Mouse (Mus musculus): ENCODE data around the gene Rnft1. TPM values are rescaled to one million over a fixed set of nuclear protein-coding genes. Genes with fewer than 3 reads are reported as not detected.
A peak's percentile ranks its signal among the peaks of the same experiment; 100 is the strongest.
"Not testable (repeated sequence)": the region's sequence is repeated elsewhere in the genome, so short reads cannot be mapped to it uniquely, and the experiment has no call there.

The Rnft1 gene
- polyA plus RNA-seq, 1 experiment from 2014 or later: 58.2 TPM

GRCm38 (mm10) chr11:86519751-86520150 is 35.3 kb downstream of the Rnft1 start:
- Histone ChIP-seq H3K36me3 (ENCODE audit: control insufficient read depth, insufficient read depth, low read length) (peaks cover 21% of the 10 kb centered on the region), H3K4me1 (replicated peaks; ENCODE audit: control insufficient read depth, insufficient read depth) (no peaks in the 10 kb centered on the region), H3K4me2 (replicated peaks; ENCODE audit: low read depth) (no peak overlapping the region), H3K9ac (ENCODE audit: low read length) (no peak overlapping the region), H3K27ac (replicated peaks) (no peak overlapping the region), H3K9me3 (ENCODE audit: control insufficient read depth, low read length) (no peaks in the 10 kb centered on the region), H3K4me3 (ENCODE audit: low read depth, low read length) (no peak overlapping the region), H3K27me3 (ENCODE audit: control insufficient read depth, insufficient read depth, low read length) (no peaks in the 10 kb centered on the region)
- TF ChIP-seq CTCF (IDR thresholded peaks at IDR 0.05; ENCODE audit: low read depth) (no peak), EP300 (optimal IDR thresholded peaks at IDR 0.05) (no peak)
- DNase-seq (ENCODE audit: low spot score): no peak
- 87% methylated on average over 7 of the region's 7 CpGs for WGBS
- ATAC-seq (ENCODE audit: low FRiP score, low TSS enrichment): no peak

- Histone ChIP-seq H3K9ac (ENCODE audit: low read length) (no peak overlapping the region), H3K27ac (replicated peaks) (no peak overlapping the region), H3K9me3 (ENCODE audit: control insufficient read depth, low read length) (no peaks in the 10 kb centered on the region), H3K27me3 (ENCODE audit: control insufficient read depth, insufficient read depth, low read length) (no peaks in the 10 kb centered on the region), H3K4me3 (ENCODE audit: low read depth, low read length) (no peak overlapping the region), H3K4me1 (replicated peaks; ENCODE audit: control insufficient read depth, insufficient read depth) (no peaks in the 10 kb centered on the region), H3K4me2 (replicated peaks; ENCODE audit: low read depth) (no peak overlapping the region), H3K36me3 (ENCODE audit: control insufficient read depth, insufficient read depth, low read length) (peaks cover 20% of the 10 kb centered on the region)
- 91% methylated on average over 4 of the region's 4 CpGs for whole genome bisulfite sequencing
- DNase-seq (ENCODE audit: low spot score) (no peak), ATAC-seq (ENCODE audit: low FRiP score, low TSS enrichment) (no peak)
- no peak for TF ChIP-seq CTCF (IDR thresholded peaks at IDR 0.05; ENCODE audit: low read depth)
- no peak for TF ChIP-seq EP300 (optimal IDR thresholded peaks at IDR 0.05)
These were observed 43.1 kb downstream of the Rnft1 start for GRCm38 (mm10) chr11:86527528-86527927.

GRCm38 (mm10) chr11:86532834-86533233 is 48.4 kb downstream of the Rnft1 start:
- no peak for TF ChIP-seq EP300 (optimal IDR thresholded peaks at IDR 0.05)
- peak; percentile 71 for TF ChIP-seq CTCF (IDR thresholded peaks at IDR 0.05; ENCODE audit: low read depth)
- peaks cover 7% of the 10 kb centered on the region; the same call in 1 of the 2 replicates for H3K36me3 ChIP-seq (ENCODE audit: control insufficient read depth, insufficient read depth, low read length)
- no peak overlapping the region for H3K4me3 ChIP-seq (ENCODE audit: low read depth, low read length)
- WGBS: 47% methylated on average over 1 of the region's 1 CpGs
- H3K9ac ChIP-seq (ENCODE audit: low read length): no peak overlapping the region
- no peak for ATAC-seq (ENCODE audit: low FRiP score, low TSS enrichment)
- DNase-seq (ENCODE audit: low spot score): peak; percentile 26
- H3K9me3 ChIP-seq (ENCODE audit: control insufficient read depth, low read length): no peaks in the 10 kb centered on the region
- no peak overlapping the region for H3K4me2 ChIP-seq (replicated peaks; ENCODE audit: low read depth)
- H3K4me1 ChIP-seq (replicated peaks; ENCODE audit: control insufficient read depth, insufficient read depth): no peaks in the 10 kb centered on the region
- H3K27ac ChIP-seq (replicated peaks): no peak overlapping the region
- H3K27me3 ChIP-seq (ENCODE audit: control insufficient read depth, insufficient read depth, low read length): no peaks in the 10 kb centered on the region

- H3K36me3 ChIP-seq (ENCODE audit: control insufficient read depth, insufficient read depth, low read length); H3K27ac ChIP-seq (replicated peaks); H3K4me2 ChIP-seq (replicated peaks; ENCODE audit: low read depth); H3K27me3 ChIP-seq (ENCODE audit: control insufficient read depth, insufficient read depth, low read length); H3K4me1 ChIP-seq (replicated peaks; ENCODE audit: control insufficient read depth, insufficient read depth); H3K9ac ChIP-seq (ENCODE audit: low read length); H3K4me3 ChIP-seq (ENCODE audit: low read depth, low read length); H3K9me3 ChIP-seq (ENCODE audit: control insufficient read depth, low read length); DNase-seq (ENCODE audit: low spot score); ATAC-seq (ENCODE audit: low FRiP score, low TSS enrichment): not testable (repeated sequence)
- WGBS: 92% methylated on average over 6 of the region's 6 CpGs
These were observed 48.8 kb downstream of the Rnft1 start for GRCm38 (mm10) chr11:86533302-86533701.

GRCm38 (mm10) chr11:86534201-86534910 is 49.9 kb downstream of the Rnft1 start:
- H3K4me1 ChIP-seq (replicated peaks; ENCODE audit: control insufficient read depth, insufficient read depth): no peaks in the 10 kb centered on the region
- H3K4me2 ChIP-seq (replicated peaks; ENCODE audit: low read depth): no peak overlapping the region
- DNase-seq (ENCODE audit: low spot score): no peak
- H3K4me3 ChIP-seq (ENCODE audit: low read depth, low read length): no peak overlapping the region
- TF ChIP-seq EP300 (optimal IDR thresholded peaks at IDR 0.05) (no peak), CTCF (IDR thresholded peaks at IDR 0.05; ENCODE audit: low read depth) (no peak)
- H3K36me3 ChIP-seq (ENCODE audit: control insufficient read depth, insufficient read depth, low read length): peaks cover 7% of the 10 kb centered on the region; the same call in 1 of the 2 replicates
- no peak overlapping the region for H3K9ac ChIP-seq (ENCODE audit: low read length)
- no peak overlapping the region for H3K27ac ChIP-seq (replicated peaks)
- no peak for ATAC-seq (ENCODE audit: low FRiP score, low TSS enrichment)
- H3K9me3 ChIP-seq (ENCODE audit: control insufficient read depth, low read length): no peaks in the 10 kb centered on the region
- no peaks in the 10 kb centered on the region for H3K27me3 ChIP-seq (ENCODE audit: control insufficient read depth, insufficient read depth, low read length)
- 83% methylated on average over 5 of the region's 5 CpGs for WGBS

- Histone ChIP-seq H3K27me3 (ENCODE audit: control insufficient read depth, insufficient read depth, low read length) (no peaks in the 10 kb centered on the region), H3K4me1 (replicated peaks; ENCODE audit: control insufficient read depth, insufficient read depth) (no peaks in the 10 kb centered on the region), H3K9me3 (ENCODE audit: control insufficient read depth, low read length) (no peaks in the 10 kb centered on the region), H3K9ac (ENCODE audit: low read length) (no peak overlapping the region), H3K27ac (replicated peaks) (no peak overlapping the region), H3K36me3 (ENCODE audit: control insufficient read depth, insufficient read depth, low read length) (no peaks in the 10 kb centered on the region), H3K4me2 (replicated peaks; ENCODE audit: low read depth) (no peak overlapping the region), H3K4me3 (ENCODE audit: low read depth, low read length) (no peak overlapping the region)
- ATAC-seq (ENCODE audit: low FRiP score, low TSS enrichment): no peak
- TF ChIP-seq CTCF (IDR thresholded peaks at IDR 0.05; ENCODE audit: low read depth): no peak
- TF ChIP-seq EP300 (optimal IDR thresholded peaks at IDR 0.05): no peak
- no peak for DNase-seq (ENCODE audit: low spot score)
- WGBS: 90% methylated on average over 4 of the region's 4 CpGs
These were observed 54.3 kb downstream of the Rnft1 start for GRCm38 (mm10) chr11:86538786-86539185.

Measured in stomach, postnatal 0 days (tissue).